Mouse (Mus musculus): Measurements from ENCODE around the gene Plekhm3.

DNA sequence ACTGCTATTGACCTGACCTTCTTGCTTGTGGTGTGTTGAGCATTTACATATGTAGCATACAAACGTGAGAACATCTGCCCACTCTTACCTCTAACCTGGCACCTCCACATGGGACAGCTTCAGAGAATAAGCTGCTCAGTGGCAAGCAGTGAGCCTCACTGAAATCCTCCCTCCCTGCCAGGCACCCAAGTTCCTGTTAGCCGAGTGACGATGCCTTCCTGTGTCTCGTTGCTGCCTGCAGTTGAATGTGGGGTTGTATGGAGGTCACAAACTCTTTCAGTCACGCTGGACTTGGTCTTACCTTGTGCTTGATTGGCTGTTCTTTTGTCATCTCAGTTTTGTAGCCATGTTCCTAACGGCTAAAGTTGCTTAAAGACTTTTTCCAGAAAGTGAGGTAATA, 133.1 kb downstream of the Plekhm3 start:
- TF ChIP-seq CTCF (IDR thresholded peaks at IDR 0.05; ENCODE audit: low read depth, low read length) (no peak), GATA2 (IDR thresholded peaks at IDR 0.05; ENCODE audit: borderline replicate concordance, low read depth, low read length) (no peak), GATA1 (IDR thresholded peaks at IDR 0.05; ENCODE audit: borderline replicate concordance, low read length) (no peak)

Data from G1E (cell line).